Mouse (Mus musculus) ES-E14 (cell line): Measurements from ENCODE around the gene Stum. TPM values are rescaled to one million over a fixed set of nuclear protein-coding genes. Genes with fewer than 3 reads are reported as not detected.

ENCODE experiments used
- DNase-seq: peaks from one replicate; pipeline ENCODE4 v3.0.0-alpha.2; 2013; ENCODE audit warnings: low read depth, low spot score
- H3K27ac ChIP-seq: 2 replicates; pipeline ENCODE4 v1.5.1; 2012; ENCODE audit warnings: low read depth, mild to moderate bottlenecking, low read length, moderate library complexity, mixed read lengths; ENCODE audit not compliant: poor library complexity, insufficient read depth, severe bottlenecking
- H3K36me3 ChIP-seq: 2 replicates; pipeline ENCODE4 v1.6.1; 2012; ENCODE audit warnings: mild to moderate bottlenecking, low read length, moderate library complexity, mixed read lengths; ENCODE audit not compliant: control insufficient read depth, poor library complexity, insufficient read depth, severe bottlenecking
- H3K4me1 ChIP-seq, 2 experiments: fragments of 150-350 bp in 1 of 2; sonication (generic) in 1 of 2; 2 replicates each; pipeline ENCODE4 v1.6.1; 2012; ENCODE audit warnings: low read length in 2 of 2, mild to moderate bottlenecking in 1 of 2, mixed read lengths in 1 of 2; ENCODE audit not compliant: control insufficient read depth in 2 of 2, insufficient read depth in 2 of 2, poor library complexity in 1 of 2
- H3K4me3 ChIP-seq, 2 experiments: fragments of 150-350 bp in 1 of 2; sonication (generic) in 1 of 2; 2 replicates each; pipeline ENCODE4 v1.5.1; 2012; ENCODE audit warnings: low read length in 2 of 2, low read depth in 1 of 2, mild to moderate bottlenecking in 1 of 2, mixed read lengths in 1 of 2; ENCODE audit not compliant: insufficient read depth in 1 of 2, poor library complexity in 1 of 2, severe bottlenecking in 1 of 2
- H3K9ac ChIP-seq: 2 replicates; pipeline ENCODE4 v1.6.1; 2012; ENCODE audit warnings: low read depth, mild to moderate bottlenecking, low read length, mixed read lengths; ENCODE audit not compliant: poor library complexity, insufficient read depth, severe bottlenecking
- H3K9me3 ChIP-seq: fragments of 150-350 bp; sonication (generic); 2 replicates; pipeline ENCODE4 v1.6.1; 2012; ENCODE audit warnings: low read depth, mild to moderate bottlenecking, low read length; ENCODE audit not compliant: control insufficient read depth, insufficient read depth
- CHD2 ChIP-seq: IDR thresholded peaks from 2 replicates; pipeline ENCODE4 v1.6.1; 2014; ENCODE audit warnings: mild to moderate bottlenecking, low read depth, low read length, inconsistent platforms
- HCFC1 ChIP-seq: IDR thresholded peaks from 2 replicates; pipeline ENCODE4 v1.6.1; 2012; ENCODE audit warnings: low read length, inconsistent platforms, borderline replicate concordance; ENCODE audit not compliant: insufficient read depth
- MAFK ChIP-seq: IDR thresholded peaks from 2 replicates; pipeline ENCODE4 v1.6.1; 2014; ENCODE audit warnings: mild to moderate bottlenecking, low read depth, low read length, inconsistent platforms; ENCODE audit not compliant: insufficient read depth
- ZC3H11A ChIP-seq: IDR thresholded peaks from 2 replicates; pipeline ENCODE4 v1.6.1; 2012; ENCODE audit warnings: low read depth, mild to moderate bottlenecking, inconsistent platforms, low read length, borderline replicate concordance
- ZNF384 ChIP-seq: IDR thresholded peaks from 2 replicates; pipeline ENCODE4 v1.6.1; 2012; ENCODE audit warnings: low read depth, low read length, inconsistent platforms
- in situ Hi-C, 2 experiments: fragments of 600-800 bp; cut with MboI; formaldehyde crosslinking; loops; one replicate each; pipeline ENCODE4 v1.15.1; 2025; ENCODE audit warnings: low sequenced_read_pairs in 2 of 2, inconsistent platforms in 1 of 2; ENCODE audit not compliant: unreplicated experiment in 2 of 2
- total RNA-seq: library from RNA; depleted of rRNA; stranded (reverse); fragments of 300-350 nt; gene quantifications from 2 replicates; pipeline ENCODE4 v1.2.3, GENCODE M21; 2012; rRNA removed

Gene Stum
- 0.18 TPM in 1 of 2 replicates, not detected in the other for total RNA-seq

- Histone ChIP-seq H3K9me3 (no peaks in the 10 kb centered on the region), H3K4me1 (peaks cover 2 to 17% of the 10 kb centered on the region in 2 experiments; a peak in 2 of 4 replicates), H3K4me3 (peak within 1 kb of the TSS; percentile 64 to 68), H3K36me3 (no peaks in the 10 kb centered on the region), H3K9ac (peak within 1 kb of the TSS; percentile 36), H3K27ac (no peak within 1 kb of the TSS)
- TF ChIP-seq ZC3H11A = 0 out of 2 replicates have a peak, but pooled peaks have one; percentile 16
- no peak for TF ChIP-seq CHD2
- peak; percentile 37; the same call in 1 of the 2 replicates for TF ChIP-seq HCFC1
- TF ChIP-seq ZNF384 = no peak
- DNase-seq = peak; percentile 74
- in situ Hi-C loops = no loop called here
Observed at GRCm38 (mm10) chr1:180483399-180484291, at the start of gene Stum. TSS of gene Stum (minus strand) at chr1:180483504.

DNA sequence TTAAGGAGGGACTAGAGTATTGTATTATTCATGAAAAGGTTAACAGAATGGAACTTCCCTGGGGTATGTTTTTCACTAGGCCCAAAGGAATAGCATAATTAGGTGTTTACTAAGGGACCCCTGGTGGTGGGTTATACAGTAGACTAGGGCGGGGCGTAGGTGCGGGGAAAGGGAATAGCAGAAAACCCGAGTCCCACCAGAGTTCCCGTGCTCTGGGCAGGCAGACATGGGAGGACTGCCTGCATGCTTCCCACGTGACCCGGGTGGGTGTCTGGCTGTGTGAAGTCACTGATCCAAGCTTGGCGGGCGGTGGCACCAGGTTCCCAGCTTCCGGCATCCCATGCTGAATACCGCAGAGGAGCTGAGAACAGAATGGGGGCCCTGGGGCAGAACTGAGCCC lies 49.4 kb upstream of the Stum start:
- Histone ChIP-seq H3K9ac (no peak overlapping the region), H3K4me3 (peak overlapping the region in 1 of 2 experiments; percentile 11; a peak in 1 of 4 replicates), H3K4me1 (peaks cover 0 to 7% of the 10 kb centered on the region in 2 experiments; a peak in 1 of 4 replicates), H3K27ac (no peak overlapping the region), H3K9me3 (no peaks in the 10 kb centered on the region), H3K36me3 (no peaks in the 10 kb centered on the region)
- DNase-seq = no peak
- in situ Hi-C loops = no loop called here
- no peak for TF ChIP-seq ZNF384
- TF ChIP-seq HCFC1 = no peak
- TF ChIP-seq ZC3H11A = no peak
- no peak for TF ChIP-seq MAFK
- TF ChIP-seq CHD2 = no peak

DNA sequence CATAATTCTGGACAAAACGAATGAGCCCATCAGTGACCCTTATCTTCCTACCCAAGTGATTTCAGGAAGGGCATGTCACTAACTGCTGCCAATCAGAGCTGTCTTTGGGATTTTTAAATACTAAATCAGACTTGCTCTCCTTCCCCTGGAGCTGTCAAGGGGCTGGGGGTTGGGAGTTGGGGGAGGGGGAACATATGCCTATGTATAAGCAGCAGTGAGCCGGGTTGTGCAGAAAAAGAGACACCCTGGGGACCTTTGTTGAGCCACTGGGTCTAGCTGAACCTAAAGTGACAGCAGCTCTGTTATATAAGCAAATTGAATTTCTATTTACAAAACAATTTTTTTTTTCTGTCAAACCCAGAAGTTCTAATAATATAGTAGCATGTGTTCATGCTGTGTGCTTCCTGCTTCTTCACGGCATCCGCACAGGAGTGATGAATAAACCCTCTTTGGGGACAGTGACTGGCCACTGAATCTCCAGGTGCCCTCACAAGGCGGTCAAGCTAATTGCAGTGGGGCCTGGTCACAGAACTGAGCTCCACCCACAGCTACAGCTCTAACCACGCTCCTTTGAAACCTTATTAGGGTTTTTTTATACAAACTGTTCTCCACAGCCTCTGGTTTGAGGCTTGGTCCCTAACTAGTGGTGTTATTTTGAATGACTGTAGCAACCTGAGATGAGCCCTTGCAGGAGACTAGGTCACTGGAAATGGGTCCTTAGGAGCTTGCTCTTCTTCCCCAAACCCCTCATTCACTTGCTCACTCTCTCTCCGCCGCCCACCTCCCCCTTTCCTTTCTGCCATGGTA lies 47.4 kb upstream of the Stum start:
- Histone ChIP-seq H3K36me3 (no peaks in the 10 kb centered on the region), H3K4me3 (no peak overlapping the region), H3K9ac (no peak overlapping the region), H3K4me1 (peaks cover 0 to 7% of the 10 kb centered on the region in 2 experiments; a peak in 1 of 4 replicates), H3K27ac (no peak overlapping the region), H3K9me3 (no peaks in the 10 kb centered on the region)
- DNase-seq = no peak
- no peak for TF ChIP-seq CHD2
- TF ChIP-seq HCFC1 = no peak
- TF ChIP-seq ZC3H11A = no peak
- no peak for TF ChIP-seq ZNF384
- no peak for TF ChIP-seq MAFK
- in situ Hi-C loops = no loop called here

DNA sequence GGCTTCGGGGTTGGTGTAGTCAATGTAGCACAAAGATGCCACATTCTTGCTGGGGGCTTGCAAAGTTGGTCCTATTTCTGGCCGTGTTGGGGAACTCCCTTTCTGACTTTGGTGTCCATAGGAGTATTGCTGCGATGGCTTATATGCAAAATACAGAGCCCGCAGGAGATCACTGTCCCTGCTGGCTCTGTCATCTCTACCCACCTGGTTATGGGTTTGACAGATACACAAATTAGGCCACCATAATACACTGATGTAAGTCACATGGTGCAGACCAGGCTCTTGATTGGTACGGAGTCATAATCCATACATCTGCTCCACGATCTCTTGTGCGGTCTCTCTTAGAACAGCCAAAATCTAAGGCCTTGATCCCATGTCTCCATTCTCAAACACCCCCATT lies 46.5 kb upstream of the Stum start:
- Histone ChIP-seq H3K36me3 (no peaks in the 10 kb centered on the region), H3K9me3 (no peaks in the 10 kb centered on the region), H3K9ac (no peak overlapping the region), H3K4me1 (peaks cover 0 to 7% of the 10 kb centered on the region in 2 experiments; a peak in 1 of 4 replicates), H3K27ac (no peak overlapping the region), H3K4me3 (no peak overlapping the region)
- TF ChIP-seq MAFK (no peak), HCFC1 (no peak), ZNF384 (no peak), CHD2 (no peak), ZC3H11A (no peak)
- in situ Hi-C loops = no loop called here
- DNase-seq = no peak
